In the genomic region with DNA sequence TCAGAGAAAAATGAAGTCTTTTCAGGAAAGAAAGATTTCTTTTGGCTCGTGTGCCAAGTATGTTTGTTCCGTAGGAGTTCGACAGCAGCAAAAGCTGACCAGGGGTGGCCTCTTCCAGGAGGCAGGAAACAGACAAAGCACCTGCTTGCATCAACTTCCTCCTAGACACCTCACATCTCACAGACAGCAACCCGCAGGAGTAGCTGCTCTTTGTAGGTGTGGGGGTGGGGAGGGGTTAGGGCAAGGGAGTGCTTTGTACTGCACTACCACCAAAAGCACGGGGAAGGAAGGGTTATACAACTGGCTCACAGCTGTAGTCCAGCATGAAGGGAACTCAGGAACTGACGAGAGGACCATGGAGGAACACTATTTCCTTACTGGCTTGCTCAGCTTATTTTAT, we compare ENCODE assay signal across 17 mouse cellular contexts. TPM values are rescaled to one million over a fixed set of nuclear protein-coding genes. Genes with fewer than 3 reads are reported as not detected.
A peak's percentile ranks its signal among the peaks of the same experiment; 100 is the strongest.
DNase-seq lines count a peak whose midpoint lies in the region; ATAC-seq and TF ChIP-seq lines count a peak whose summit lies in the region.
"Had no signal": no experiment of that assay in that cellular context is flagged by ENCODE, and none has a peak within 500 bp of the region (broad histone marks: within the 10 kb centered on the region; RNA-seq: fewer than 3 reads in every experiment).

No protein-coding gene starts in this region.

- peak; percentile 70 for ATAC-seq in megakaryocyte, adult 5-6 weeks (ENCODE audit: poor library complexity, severe bottlenecking)
- ATAC-seq: forebrain, embryonic 16.5 days had no signal

- no peak overlapping the region for H3K27ac ChIP-seq in layer of hippocampus, adult 2 months
- no peak overlapping the region for H3K27ac ChIP-seq in cerebellum, adult 2 months (ENCODE audit: insufficient read depth, low read length)
- H3K27ac ChIP-seq: heart, embryonic 13.5 days; left cerebral cortex, adult 2 months; limb, embryonic 12.5 days; stomach, embryonic 15.5 days had no signal

- peak; percentile 16 for DNase-seq in adrenal gland, postnatal 14 days
- DNase-seq in adrenal gland, postnatal 36 days = no peak
- peak; percentile 86 for DNase-seq in CD4-positive, CD25-positive, alpha-beta regulatory T cell, adult 2 months (ENCODE audit: low read depth, low spot score)
- DNase-seq in thymus, postnatal 0 days (ENCODE audit: low spot score) = peak; percentile 90
- DNase-seq in layer of hippocampus, adult 2 months (ENCODE audit: low spot score in 2 of 2) = no peak
- no peak for DNase-seq in kidney, postnatal 36 days
- DNase-seq in cerebellum, adult 2 months = no peak
- DNase-seq: adrenal gland, postnatal 25 days; gastrocnemius, postnatal 36 days; kidney, adult 18-20 months; right cerebral cortex, postnatal 14 days had no signal

- TF ChIP-seq CTCF in layer of hippocampus, adult 2 months (conservative IDR thresholded peaks at IDR 0.05) = no peak
- no peak for TF ChIP-seq CTCF in cerebellum, adult 2 months (IDR thresholded peaks at IDR 0.05; ENCODE audit: borderline replicate concordance, insufficient read depth, low read depth, low read length)

- TF ChIP-seq POLR2A in cerebellum, adult 2 months (IDR thresholded peaks at IDR 0.05; ENCODE audit: borderline replicate concordance, insufficient read depth, low read length) = no peak

- WGBS in cerebellum, adult 2 months = 84% methylated on average over 6 of the region's 6 CpGs

- H3K27me3 ChIP-seq in cerebellum, adult 2 months (ENCODE audit: control insufficient read depth, insufficient read depth, low read length) = no peaks in the 10 kb centered on the region
- H3K27me3 ChIP-seq: limb, embryonic 12.5 days; stomach, embryonic 15.5 days had no signal

- H3K4me1 ChIP-seq in cerebellum, adult 2 months (ENCODE audit: control insufficient read depth, insufficient read depth, low read length) = no peaks in the 10 kb centered on the region
- H3K4me1 ChIP-seq: heart, embryonic 13.5 days; limb, embryonic 12.5 days; stomach, embryonic 15.5 days had no signal

- H3K4me3 ChIP-seq in layer of hippocampus, adult 2 months = no peak overlapping the region
- H3K4me3 ChIP-seq in cerebellum, adult 2 months (replicated peaks; ENCODE audit: insufficient read depth, low read depth, low read length) = no peak overlapping the region
- H3K4me3 ChIP-seq: heart, embryonic 13.5 days; left cerebral cortex, adult 2 months; limb, embryonic 12.5 days; stomach, embryonic 15.5 days had no signal

RNA-seq across cellular contexts. Expression of gene Bicdl1, which starts 15.0 kb away (rescaled TPM):
- 10.0 and 13.1 TPM in 2 replicates for total RNA-seq in adrenal gland, postnatal 14 days (2021)
- 10 to 100 TPM in 1 of 2 experiments, 1 to 10 TPM in 1; 7.8 to 11.3 TPM for total RNA-seq in adrenal gland, postnatal 36 days (2021)
- 0.73 and 1.3 TPM in 2 replicates for total RNA-seq in megakaryocyte, adult 5-6 weeks (2015)
- total RNA-seq in megakaryocyte, adult 5-6 weeks (2017) = 1.1 and 3.8 TPM in 2 replicates
- 16.9 and 19.4 TPM in 2 replicates for polyA plus RNA-seq in thymus, postnatal 0 days (2015; fragmentation: Nextera tagmentation; extraction: Ambion mirVana)
- 100 to 1,000 TPM; 123 to 125 TPM for total RNA-seq in layer of hippocampus, adult 2 months (2021)
- 121 and 127 TPM in 2 replicates for polyA plus RNA-seq in cerebellum, adult 2 months (2012; rRNA removed)

Comparison
In these comparisons a context has a peak if more than half of its experiments do, and no peak if none do; other contexts are left out.
1. DNase-seq: peak in adrenal gland, postnatal 14 days (single experiment), CD4-positive, CD25-positive, alpha-beta regulatory T cell, adult 2 months (single experiment) and thymus, postnatal 0 days (single experiment); none in adrenal gland, postnatal 36 days (0 of 2), layer of hippocampus, adult 2 months (0 of 2), kidney, postnatal 36 days (0 of 2) and cerebellum, adult 2 months (0 of 2).